Mouse (Mus musculus): ENCODE data around the gene Lcn8.

GRCm38 (mm10) chr2:25698696-25699095 lies 45.8 kb downstream of the Lcn8 start:
- TF ChIP-seq CTCF (IDR thresholded peaks at IDR 0.05; ENCODE audit: borderline replicate concordance, control insufficient read depth, extremely low read depth, insufficient read depth, low read length, poor library complexity) (no peak), POLR2A (IDR thresholded peaks at IDR 0.05; ENCODE audit: control insufficient read depth, extremely low read depth, insufficient read depth, low read length, poor library complexity) (no peak)

All from thymus, adult 2 months (tissue).